Mouse (Mus musculus): Measurements from ENCODE around the gene Cog7. TPM values are rescaled to one million over a fixed set of nuclear protein-coding genes. Genes with fewer than 3 reads are reported as not detected.

Cog7 gene
- polyA plus RNA-seq, 1 experiment from 2014 or later: 21.1 TPM

DNA sequence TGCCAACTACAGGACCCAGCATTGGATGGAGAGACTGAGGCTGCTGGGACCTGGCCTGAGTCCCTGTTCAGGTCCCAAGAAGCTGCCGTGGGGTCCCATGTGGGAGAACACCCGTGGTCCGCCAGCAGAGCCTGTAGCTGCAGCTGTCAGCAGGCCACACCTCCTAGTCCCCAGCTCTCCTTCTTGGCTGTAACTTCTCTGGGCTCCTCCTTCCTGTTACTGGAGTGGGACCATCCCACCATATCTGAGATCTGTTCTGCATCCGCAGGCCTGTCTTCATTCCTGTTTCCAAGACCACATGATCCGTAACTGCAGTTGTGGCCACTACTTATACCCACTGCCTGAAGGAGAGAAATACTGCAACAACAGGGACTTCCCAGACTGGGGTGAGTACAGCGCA is 67.6 kb downstream of the Cog7 start:
- Histone ChIP-seq H3K4me2 (replicated peaks) (no peak overlapping the region), H3K9ac (no peak overlapping the region), H3K4me3 (no peak overlapping the region), H3K27me3 (no peaks in the 10 kb centered on the region), H3K9me3 (replicated peaks) (no peaks in the 10 kb centered on the region), H3K4me1 (no peaks in the 10 kb centered on the region), H3K36me3 (no peaks in the 10 kb centered on the region), H3K27ac (no peak overlapping the region)
- no peak for ATAC-seq (ENCODE audit: low FRiP score)
- WGBS: 82% methylated on average over 6 of the region's 6 CpGs

DNA sequence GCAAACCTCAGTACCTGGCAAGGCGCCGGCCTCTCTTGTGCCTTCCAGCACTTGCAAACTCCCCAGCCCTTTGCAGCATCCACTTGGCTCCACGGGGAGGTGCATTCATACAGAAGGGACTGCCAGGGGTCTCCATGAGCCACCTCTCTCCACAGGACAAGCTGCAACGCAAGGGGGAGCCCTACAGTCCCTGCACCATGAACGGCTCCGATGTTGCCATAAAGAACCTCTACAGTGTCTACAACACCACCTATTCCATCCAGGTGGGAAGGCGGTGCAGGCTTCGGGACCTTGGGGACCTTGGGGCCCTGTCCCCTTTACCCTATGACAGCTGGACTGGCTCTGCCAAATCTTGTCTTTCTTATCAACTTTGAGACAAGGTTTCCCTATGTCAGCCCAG is 69.3 kb downstream of the Cog7 start:
- Histone ChIP-seq H3K4me3 (no peak overlapping the region), H3K9me3 (replicated peaks) (no peaks in the 10 kb centered on the region), H3K9ac (no peak overlapping the region), H3K27me3 (no peaks in the 10 kb centered on the region), H3K36me3 (no peaks in the 10 kb centered on the region), H3K4me1 (no peaks in the 10 kb centered on the region), H3K4me2 (replicated peaks) (no peak overlapping the region), H3K27ac (no peak overlapping the region)
- ATAC-seq (ENCODE audit: low FRiP score): no peak
- 78% methylated on average over 8 of the region's 8 CpGs for WGBS

- H3K27me3 ChIP-seq: no peaks in the 10 kb centered on the region; the same call in 1 of the 2 replicates
- ATAC-seq (ENCODE audit: low FRiP score): no peak
- H3K9ac ChIP-seq: no peak overlapping the region
Observed at GRCm38 (mm10) chr7:121906879-121907278, 74.6 kb downstream of the Cog7 start.

GRCm38 (mm10) chr7:121902757-121903411 is 78.6 kb downstream of the Cog7 start:
- 84% methylated on average over 7 of the region's 8 CpGs for WGBS
- H3K27ac ChIP-seq: no peak overlapping the region
- no peak overlapping the region for H3K9ac ChIP-seq
- no peaks in the 10 kb centered on the region for H3K9me3 ChIP-seq (replicated peaks)
- no peak overlapping the region for H3K4me3 ChIP-seq
- no peak overlapping the region for H3K4me2 ChIP-seq (replicated peaks)
- H3K4me1 ChIP-seq: peaks cover 5% of the 10 kb centered on the region; the same call in 1 of the 2 replicates
- H3K27me3 ChIP-seq: no peaks in the 10 kb centered on the region; the same call in 1 of the 2 replicates
- ATAC-seq (ENCODE audit: low FRiP score): no peak
- H3K36me3 ChIP-seq: no peaks in the 10 kb centered on the region

More at GRCm38 (mm10) chr7:121906879-121907278, 74.6 kb downstream of the Cog7 start:
- Histone ChIP-seq H3K36me3 (no peaks in the 10 kb centered on the region), H3K4me3 (no peak overlapping the region), H3K4me1 (no peaks in the 10 kb centered on the region), H3K4me2 (replicated peaks) (no peak overlapping the region), H3K9me3 (replicated peaks) (no peaks in the 10 kb centered on the region), H3K27ac (no peak overlapping the region)
- 83% methylated on average over 4 of the region's 4 CpGs for WGBS

- Histone ChIP-seq H3K4me3 (no peak overlapping the region), H3K4me1 (peaks cover 5% of the 10 kb centered on the region; the same call in 1 of the 2 replicates), H3K27ac (no peak overlapping the region), H3K36me3 (no peaks in the 10 kb centered on the region), H3K4me2 (replicated peaks) (peak overlapping the region; percentile 34), H3K9me3 (replicated peaks) (no peaks in the 10 kb centered on the region), H3K27me3 (0 out of 2 replicates have a peak, but pooled peaks cover 2% of the 10 kb centered on the region), H3K9ac (no peak overlapping the region)
- no peak for ATAC-seq (ENCODE audit: low FRiP score)
- WGBS: 5% methylated on average over 7 of the region's 7 CpGs
Observed at GRCm38 (mm10) chr7:121899940-121900339, 81.6 kb downstream of the Cog7 start.

GRCm38 (mm10) chr7:121899311-121899710 is 82.2 kb downstream of the Cog7 start:
- WGBS: 14% methylated on average over 14 of the region's 14 CpGs
- H3K27me3 ChIP-seq: 0 out of 2 replicates have a peak, but pooled peaks cover 2% of the 10 kb centered on the region
- no peak overlapping the region for H3K4me3 ChIP-seq
- peak overlapping the region; percentile 34 for H3K4me2 ChIP-seq (replicated peaks)
- H3K4me1 ChIP-seq: peaks cover 5% of the 10 kb centered on the region; the same call in 1 of the 2 replicates
- H3K36me3 ChIP-seq: no peaks in the 10 kb centered on the region
- H3K9ac ChIP-seq: no peak overlapping the region
- ATAC-seq (ENCODE audit: low FRiP score): 0 out of 2 replicates have a peak, but pooled peaks have one; percentile 6
- no peak overlapping the region for H3K27ac ChIP-seq
- no peaks in the 10 kb centered on the region for H3K9me3 ChIP-seq (replicated peaks)

GRCm38 (mm10) chr7:121896689-121897088 is 84.8 kb downstream of the Cog7 start:
- H3K9me3 ChIP-seq (replicated peaks): no peaks in the 10 kb centered on the region
- no peak overlapping the region for H3K27ac ChIP-seq
- no peaks in the 10 kb centered on the region for H3K36me3 ChIP-seq
- WGBS: 38% methylated on average over 6 of the region's 6 CpGs
- H3K4me1 ChIP-seq: peaks cover 5% of the 10 kb centered on the region; the same call in 1 of the 2 replicates
- H3K4me3 ChIP-seq: no peak overlapping the region
- 0 out of 2 replicates have a peak, but pooled peaks cover 2% of the 10 kb centered on the region for H3K27me3 ChIP-seq
- no peak for ATAC-seq (ENCODE audit: low FRiP score)
- H3K9ac ChIP-seq: no peak overlapping the region
- no peak overlapping the region for H3K4me2 ChIP-seq (replicated peaks)

DNA sequence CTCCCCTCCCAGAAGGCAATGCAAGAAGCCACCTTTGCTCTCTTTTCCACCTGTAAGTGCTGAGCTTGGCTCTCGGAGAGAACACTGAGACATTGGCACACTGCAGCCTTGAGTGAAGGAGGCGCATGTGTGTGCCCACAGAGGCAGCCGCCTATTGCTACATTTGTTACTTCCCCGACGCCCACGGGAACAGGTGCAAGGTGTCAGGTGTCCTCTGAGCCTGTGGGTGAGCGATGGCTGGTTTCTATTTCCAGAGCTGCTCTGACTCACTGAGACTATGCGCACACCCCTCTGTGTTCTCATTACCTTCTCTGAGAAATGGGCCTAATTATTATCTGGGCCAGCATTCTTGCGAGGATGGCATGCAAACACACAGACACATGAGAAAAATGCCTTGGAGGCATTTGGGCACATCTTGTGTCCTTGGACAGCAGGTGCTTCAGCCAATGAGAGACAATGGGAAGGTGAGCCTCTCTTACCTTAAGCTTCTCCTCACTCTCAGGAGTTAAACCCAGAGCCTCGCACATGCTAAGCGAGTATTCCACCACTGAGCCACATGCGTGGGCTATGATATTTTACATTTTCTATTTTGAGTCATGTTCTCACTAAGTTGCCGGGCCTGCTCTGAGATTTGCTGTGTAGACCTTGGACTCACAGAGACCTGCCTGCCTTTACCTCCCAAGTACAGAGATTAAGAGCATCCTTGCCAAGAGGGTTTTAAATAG is 90.7 kb downstream of the Cog7 start:
- H3K9me3 ChIP-seq (replicated peaks): no peaks in the 10 kb centered on the region
- H3K4me3 ChIP-seq: no peak overlapping the region
- 89% methylated on average over 13 of the region's 13 CpGs for WGBS

GRCm38 (mm10) chr7:121880246-121880645 is 101.3 kb downstream of the Cog7 start:
- no peaks in the 10 kb centered on the region for H3K4me1 ChIP-seq
- H3K36me3 ChIP-seq: no peaks in the 10 kb centered on the region
- no peaks in the 10 kb centered on the region for H3K9me3 ChIP-seq (replicated peaks)
- H3K27me3 ChIP-seq: no peaks in the 10 kb centered on the region
- ATAC-seq (ENCODE audit: low FRiP score): no peak
- H3K4me3 ChIP-seq: no peak overlapping the region
- no peak overlapping the region for H3K27ac ChIP-seq
- WGBS: 88% methylated on average over 4 of the region's 4 CpGs
- no peak overlapping the region for H3K9ac ChIP-seq
- no peak overlapping the region for H3K4me2 ChIP-seq (replicated peaks)

More for the DNA sequence above, 90.7 kb downstream of the Cog7 start:
- Histone ChIP-seq H3K4me2 (replicated peaks) (no peak overlapping the region), H3K9ac (no peak overlapping the region), H3K36me3 (no peaks in the 10 kb centered on the region), H3K27me3 (no peaks in the 10 kb centered on the region), H3K4me1 (no peaks in the 10 kb centered on the region), H3K27ac (no peak overlapping the region)
- no peak for ATAC-seq (ENCODE audit: low FRiP score)

DNA sequence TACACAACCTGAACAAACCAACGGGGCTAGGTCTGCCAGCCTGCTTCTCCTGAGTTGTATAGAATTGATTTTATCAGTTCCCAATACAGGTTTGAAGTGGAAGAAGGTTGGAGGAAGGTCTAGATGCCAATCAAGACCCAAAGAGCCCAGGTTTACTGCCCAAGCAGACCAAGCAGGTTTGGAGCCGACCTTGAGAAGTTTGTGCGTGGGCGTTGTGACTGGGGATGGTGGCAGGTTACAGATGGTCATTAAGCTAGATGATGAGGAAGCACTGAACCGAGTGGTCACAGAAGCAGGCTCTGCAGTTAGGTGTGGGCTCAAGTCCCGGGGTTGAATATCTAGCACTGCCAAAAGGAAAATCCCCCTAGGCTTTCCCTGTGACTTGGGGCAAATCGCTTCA is 106.7 kb downstream of the Cog7 start:
- no peaks in the 10 kb centered on the region for H3K9me3 ChIP-seq (replicated peaks)
- no peak for ATAC-seq (ENCODE audit: low FRiP score)
- no peak overlapping the region for H3K27ac ChIP-seq
- no peak overlapping the region for H3K9ac ChIP-seq
- 0 out of 2 replicates have a peak, but pooled peaks cover 3% of the 10 kb centered on the region for H3K4me1 ChIP-seq
- 88% methylated on average over 7 of the region's 7 CpGs for WGBS
- no peak overlapping the region for H3K4me2 ChIP-seq (replicated peaks)
- H3K36me3 ChIP-seq: no peaks in the 10 kb centered on the region
- no peaks in the 10 kb centered on the region for H3K27me3 ChIP-seq
- H3K4me3 ChIP-seq: no peak overlapping the region

- Histone ChIP-seq H3K27ac (no peak overlapping the region), H3K27me3 (no peaks in the 10 kb centered on the region), H3K4me1 (0 out of 2 replicates have a peak, but pooled peaks cover 3% of the 10 kb centered on the region), H3K9ac (no peak overlapping the region), H3K9me3 (replicated peaks) (no peaks in the 10 kb centered on the region), H3K4me2 (replicated peaks) (no peak overlapping the region), H3K36me3 (no peaks in the 10 kb centered on the region), H3K4me3 (no peak overlapping the region)
- 48% methylated on average over 3 of the region's 3 CpGs for WGBS
- ATAC-seq (ENCODE audit: low FRiP score): no peak
Observed at GRCm38 (mm10) chr7:121873998-121874397, 107.5 kb downstream of the Cog7 start.

DNA sequence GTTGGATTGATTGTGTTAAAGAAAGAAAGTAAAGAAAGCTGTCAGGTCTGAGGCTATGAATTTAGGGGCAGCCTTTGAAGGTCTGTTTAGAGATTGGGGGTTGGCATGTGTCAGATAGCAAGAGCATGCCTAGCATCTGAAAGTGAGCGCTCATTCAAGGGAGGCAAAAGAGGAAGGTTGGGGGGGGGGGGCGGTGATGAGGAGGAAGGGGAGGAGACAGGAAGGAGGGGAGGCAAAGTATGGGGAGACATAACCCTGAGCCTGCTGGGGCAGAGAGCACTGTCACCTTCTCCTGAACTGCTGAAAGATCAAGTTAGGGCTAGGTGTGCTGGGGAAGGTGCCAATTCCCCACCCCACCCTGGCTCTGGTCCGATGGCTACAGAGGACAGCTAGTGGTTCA is 109.9 kb downstream of the Cog7 start:
- no peak overlapping the region for H3K9ac ChIP-seq
- no peak for ATAC-seq (ENCODE audit: low FRiP score)
- 92% methylated on average over 2 of the region's 3 CpGs for WGBS
- H3K27ac ChIP-seq: no peak overlapping the region
- H3K27me3 ChIP-seq: peaks cover 1% of the 10 kb centered on the region; the same call in 1 of the 2 replicates
- H3K4me3 ChIP-seq: no peak overlapping the region
- H3K4me2 ChIP-seq (replicated peaks): no peak overlapping the region
- H3K9me3 ChIP-seq (replicated peaks): no peaks in the 10 kb centered on the region
- H3K4me1 ChIP-seq: 0 out of 2 replicates have a peak, but pooled peaks cover 3% of the 10 kb centered on the region
- no peaks in the 10 kb centered on the region for H3K36me3 ChIP-seq

Measured in hindbrain, embryonic 12.5 days (tissue).